8 mouse cellular contexts compared by ENCODE assay signal in genomic region chr9:19621843-19622822, GRCm38 (mm10). TPM values are rescaled to one million over a fixed set of nuclear protein-coding genes. Genes with fewer than 3 reads are reported as not detected.
DNase-seq lines count a peak whose midpoint lies in the region; ATAC-seq and TF ChIP-seq lines count a peak whose summit lies in the region.

Gene Zfp317 (plus strand): TSS chr9:19622102.

- no peak for TF ChIP-seq CTCF in kidney, postnatal 0 days (IDR thresholded peaks at IDR 0.05; ENCODE audit: low read depth)

- no peaks in the 10 kb centered on the region for H3K4me1 ChIP-seq in heart, embryonic 12.5 days (replicated peaks)
- H3K4me1 ChIP-seq in kidney, postnatal 0 days (replicated peaks; ENCODE audit: insufficient read depth, low read length) = no peaks in the 10 kb centered on the region
- no peaks in the 10 kb centered on the region for H3K4me1 ChIP-seq in liver, embryonic 11.5 days (replicated peaks; ENCODE audit: control insufficient read depth, insufficient read depth, low read length)
- no peaks in the 10 kb centered on the region for H3K4me1 ChIP-seq in stomach, embryonic 14.5 days (ENCODE audit: control insufficient read depth, insufficient read depth, low read length)

- peak; percentile 99 for DNase-seq in CD4-positive helper T cell, adult 2 months (ENCODE audit: low read depth, low spot score)
- peak; percentile 99 for DNase-seq in brain, embryonic 18.5 days (ENCODE audit: low read depth, low spot score)
- DNase-seq in kidney, postnatal 0 days (ENCODE audit: low spot score) = peak; percentile 100
- DNase-seq in liver, embryonic 11.5 days (ENCODE audit: low spot score) = peak; percentile 82
- peak; percentile 98 for DNase-seq in naive thymus-derived CD4-positive, alpha-beta T cell, adult 2 months (ENCODE audit: low read depth)

- peaks cover 9% of the 10 kb centered on the region for H3K36me3 ChIP-seq in heart, embryonic 12.5 days
- H3K36me3 ChIP-seq in kidney, postnatal 0 days (ENCODE audit: insufficient read depth, low read length) = no peaks in the 10 kb centered on the region
- no peaks in the 10 kb centered on the region; the same call in 1 of the 2 replicates for H3K36me3 ChIP-seq in liver, embryonic 11.5 days (ENCODE audit: control insufficient read depth, insufficient read depth, low read length)
- H3K36me3 ChIP-seq in stomach, embryonic 14.5 days (ENCODE audit: control insufficient read depth, insufficient read depth, low read length) = no peaks in the 10 kb centered on the region

- peak within 1 kb of the TSS; percentile 71 for H3K4me3 ChIP-seq in heart, embryonic 12.5 days
- H3K4me3 ChIP-seq in kidney, postnatal 0 days (replicated peaks; ENCODE audit: low read depth, low read length) = peak within 1 kb of the TSS; percentile 52
- peak within 1 kb of the TSS; percentile 68 for H3K4me3 ChIP-seq in liver, embryonic 11.5 days (ENCODE audit: low read depth, low read length)
- peak within 1 kb of the TSS; percentile 50 for H3K4me3 ChIP-seq in stomach, embryonic 14.5 days (ENCODE audit: low read depth, low read length)

- ATAC-seq in erythroid progenitor cell, adult 5-6 weeks (replicated peaks; ENCODE audit: low FRiP score, poor library complexity, severe bottlenecking) = peak; percentile 98
- peak; percentile 97 for ATAC-seq in heart, embryonic 12.5 days (ENCODE audit: insufficient number of reproducible peaks, low FRiP score)
- peak; percentile 99 for ATAC-seq in kidney, postnatal 0 days (replicated peaks; ENCODE audit: low FRiP score, low read depth)
- ATAC-seq in liver, embryonic 11.5 days (replicated peaks; ENCODE audit: low FRiP score) = peak; percentile 97
- ATAC-seq in stomach, embryonic 14.5 days (ENCODE audit: insufficient number of reproducible peaks, insufficient read depth, low FRiP score, low read depth) = peak; percentile 98

- H3K9ac ChIP-seq in heart, embryonic 12.5 days = peak within 1 kb of the TSS; percentile 76
- peak within 1 kb of the TSS; percentile 58 for H3K9ac ChIP-seq in kidney, postnatal 0 days (ENCODE audit: low read depth, low read length)
- peak within 1 kb of the TSS; percentile 80 for H3K9ac ChIP-seq in liver, embryonic 11.5 days (ENCODE audit: low read depth, low read length)
- H3K9ac ChIP-seq in stomach, embryonic 14.5 days (replicated peaks; ENCODE audit: low read depth, low read length) = peak within 1 kb of the TSS; percentile 31

- peak within 1 kb of the TSS; percentile 96 for H3K27ac ChIP-seq in heart, embryonic 12.5 days (ENCODE audit: poor library complexity, severe bottlenecking)
- peak within 1 kb of the TSS; percentile 94 for H3K27ac ChIP-seq in kidney, postnatal 0 days
- peak within 1 kb of the TSS; percentile 91 for H3K27ac ChIP-seq in liver, embryonic 11.5 days (ENCODE audit: low read depth, low read length)
- H3K27ac ChIP-seq in stomach, embryonic 14.5 days (ENCODE audit: low read length) = peak within 1 kb of the TSS; percentile 92

- peak within 1 kb of the TSS; percentile 56 for H3K4me2 ChIP-seq in heart, embryonic 12.5 days
- H3K4me2 ChIP-seq in kidney, postnatal 0 days (ENCODE audit: low read length) = peak within 1 kb of the TSS; percentile 45
- H3K4me2 ChIP-seq in liver, embryonic 11.5 days = peak within 1 kb of the TSS; percentile 57
- H3K4me2 ChIP-seq in stomach, embryonic 14.5 days (replicated peaks; ENCODE audit: low read depth, low read length) = peak within 1 kb of the TSS; percentile 22

- no peaks in the 10 kb centered on the region for H3K9me3 ChIP-seq in heart, embryonic 12.5 days (replicated peaks)
- no peaks in the 10 kb centered on the region for H3K9me3 ChIP-seq in kidney, postnatal 0 days (replicated peaks; ENCODE audit: low read length)
- H3K9me3 ChIP-seq in liver, embryonic 11.5 days (ENCODE audit: control insufficient read depth, low read length) = no peaks in the 10 kb centered on the region
- no peaks in the 10 kb centered on the region for H3K9me3 ChIP-seq in stomach, embryonic 14.5 days (ENCODE audit: control insufficient read depth, low read depth, low read length)

- H3K27me3 ChIP-seq in heart, embryonic 12.5 days (replicated peaks) = no peaks in the 10 kb centered on the region
- no peaks in the 10 kb centered on the region for H3K27me3 ChIP-seq in kidney, postnatal 0 days (ENCODE audit: insufficient read depth, low read length)
- no peaks in the 10 kb centered on the region for H3K27me3 ChIP-seq in liver, embryonic 11.5 days (replicated peaks; ENCODE audit: control insufficient read depth, insufficient read depth, low read length)
- H3K27me3 ChIP-seq in stomach, embryonic 14.5 days (ENCODE audit: control insufficient read depth, insufficient read depth, low read length) = no peaks in the 10 kb centered on the region

- 2% methylated on average over 35 of the region's 35 CpGs for WGBS in heart, embryonic 12.5 days
- WGBS in kidney, postnatal 0 days = 2% methylated on average over 35 of the region's 35 CpGs
- WGBS in liver, embryonic 11.5 days = 2% methylated on average over 35 of the region's 35 CpGs
- WGBS in stomach, embryonic 14.5 days = 2% methylated on average over 35 of the region's 35 CpGs

RNA-seq across cellular contexts. Expression of gene Zfp317, which starts in this region (rescaled TPM):
- 5.8 and 7.5 TPM in 2 replicates for total RNA-seq in erythroid progenitor cell, adult 5-6 weeks (2015; ENCODE audit: low replicate concordance)
- 4.3 and 11.3 TPM in 2 replicates for total RNA-seq in erythroid progenitor cell, adult 5-6 weeks (2017; ENCODE audit: low replicate concordance)
- polyA plus RNA-seq in heart, embryonic 12.5 days (2016; fragmentation: Nextera tagmentation; extraction: Ambion mirVana) = 22.3 and 22.4 TPM in 2 replicates
- polyA plus RNA-seq in kidney, postnatal 0 days (2015; fragmentation: Nextera tagmentation; extraction: Ambion mirVana) = 23.8 and 26.1 TPM in 2 replicates
- 23.7 and 28.4 TPM in 2 replicates for polyA plus RNA-seq in liver, embryonic 11.5 days (2014; fragmentation: Nextera tagmentation; extraction: Ambion mirVana)
- 31.3 and 34.5 TPM in 2 replicates for polyA plus RNA-seq in stomach, embryonic 14.5 days (2014; fragmentation: Nextera tagmentation; extraction: Ambion mirVana)

Comparison
In these comparisons a context has a peak if more than half of its experiments do, and no peak if none do; other contexts are left out.
1. Peak in every context shown above with its lines: DNase-seq, ATAC-seq, H3K4me3 ChIP-seq and H3K27ac ChIP-seq.